Mouse (Mus musculus): ENCODE results near the gene Cacna1e. TPM values are rescaled to one million over a fixed set of nuclear protein-coding genes. Genes with fewer than 3 reads are reported as not detected.

Gene Cacna1e
- polyA plus RNA-seq, 1 experiment from 2014 or later: 7.8 TPM

DNA sequence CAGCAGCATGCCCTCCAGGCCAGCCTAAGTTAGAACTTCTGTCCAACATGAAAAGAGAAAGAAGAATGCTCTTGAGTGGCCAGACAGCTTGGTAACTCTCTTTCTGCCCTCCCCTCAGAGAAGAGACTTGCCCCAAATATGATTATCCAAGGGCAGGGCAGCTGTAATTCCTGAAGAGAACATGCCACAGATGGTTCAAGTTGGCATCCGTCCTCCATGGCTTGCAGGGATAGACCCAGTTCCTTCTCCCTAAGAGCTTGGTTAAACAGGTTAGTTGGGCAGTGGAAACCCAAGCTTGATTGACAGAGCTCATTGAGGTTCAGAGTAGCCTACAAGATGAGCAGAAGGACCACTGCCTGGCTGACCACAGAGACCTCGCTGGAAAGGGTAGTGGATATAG, 85.5 kb downstream of the Cacna1e start:
- Histone ChIP-seq H3K9me3 (no peaks in the 10 kb centered on the region), H3K4me3 (no peak overlapping the region), H3K4me1 (replicated peaks) (no peaks in the 10 kb centered on the region), H3K9ac (no peak overlapping the region), H3K4me2 (no peak overlapping the region), H3K36me3 (no peaks in the 10 kb centered on the region), H3K27me3 (0 out of 2 replicates have a peak, but pooled peaks cover 5% of the 10 kb centered on the region), H3K27ac (no peak overlapping the region)
- WGBS: 74% methylated on average over 2 of the region's 2 CpGs
- no peak for ATAC-seq (ENCODE audit: low FRiP score)

DNA sequence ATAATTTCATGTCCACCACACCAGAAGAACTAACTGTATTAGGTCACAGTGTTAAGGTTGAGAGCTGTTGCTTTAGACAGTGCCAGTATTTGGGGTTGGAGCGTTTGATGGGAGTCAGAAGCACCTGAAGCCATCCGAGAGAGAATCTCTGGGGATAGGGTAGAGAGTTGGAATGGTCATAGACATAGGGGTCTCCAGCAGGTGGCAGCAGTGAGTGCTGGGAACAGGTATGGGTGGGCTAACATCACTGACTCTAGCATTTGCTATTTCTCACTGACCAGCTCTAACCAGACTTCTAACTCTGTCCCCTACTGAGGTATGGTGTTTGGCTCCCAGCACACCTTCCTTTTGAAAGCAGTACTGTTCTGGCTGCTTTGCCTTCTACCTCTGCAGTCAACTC, 87.6 kb downstream of the Cacna1e start:
- no peak for ATAC-seq (ENCODE audit: low FRiP score)
- H3K36me3 ChIP-seq: no peaks in the 10 kb centered on the region
- H3K27me3 ChIP-seq: peaks cover 7% of the 10 kb centered on the region; the same call in 1 of the 2 replicates
- no peak overlapping the region for H3K4me3 ChIP-seq
- H3K9me3 ChIP-seq: no peaks in the 10 kb centered on the region
- 65% methylated on average over 2 of the region's 2 CpGs for WGBS
- no peak overlapping the region for H3K4me2 ChIP-seq
- H3K4me1 ChIP-seq (replicated peaks): peaks cover 4% of the 10 kb centered on the region; the same call in 1 of the 2 replicates
- H3K9ac ChIP-seq: no peak overlapping the region
- no peak overlapping the region for H3K27ac ChIP-seq

DNA sequence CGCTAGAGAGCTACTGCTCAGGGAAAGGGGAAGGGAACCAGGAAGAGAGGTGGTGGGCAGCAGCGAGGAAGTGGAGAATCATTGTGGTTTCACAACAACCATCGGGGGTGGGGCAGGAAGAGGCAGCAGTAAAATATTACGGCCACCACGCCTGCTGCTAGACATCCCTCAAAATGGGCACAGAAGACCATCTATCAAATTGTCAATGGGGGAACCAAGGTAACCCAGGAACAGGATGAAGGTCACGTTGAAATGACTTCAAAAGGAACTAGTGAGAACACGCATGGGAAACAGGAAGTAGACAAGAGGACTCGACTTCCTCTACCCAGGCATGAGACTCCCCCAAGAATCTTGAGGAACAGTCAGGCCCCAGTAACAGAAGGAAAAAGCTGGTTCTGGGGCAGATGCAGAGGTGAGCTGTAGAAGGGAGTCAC, 89.8 kb downstream of the Cacna1e start:
- no peak overlapping the region for H3K4me3 ChIP-seq
- H3K27ac ChIP-seq: no peak overlapping the region
- 87% methylated on average over 8 of the region's 8 CpGs for WGBS
- no peaks in the 10 kb centered on the region for H3K36me3 ChIP-seq
- H3K27me3 ChIP-seq: peaks cover 7% of the 10 kb centered on the region; the same call in 1 of the 2 replicates
- no peak overlapping the region for H3K9ac ChIP-seq
- no peaks in the 10 kb centered on the region for H3K9me3 ChIP-seq
- H3K4me1 ChIP-seq (replicated peaks): peaks cover 17% of the 10 kb centered on the region; the same call in 1 of the 2 replicates
- no peak overlapping the region for H3K4me2 ChIP-seq
- no peak for ATAC-seq (ENCODE audit: low FRiP score)

DNA sequence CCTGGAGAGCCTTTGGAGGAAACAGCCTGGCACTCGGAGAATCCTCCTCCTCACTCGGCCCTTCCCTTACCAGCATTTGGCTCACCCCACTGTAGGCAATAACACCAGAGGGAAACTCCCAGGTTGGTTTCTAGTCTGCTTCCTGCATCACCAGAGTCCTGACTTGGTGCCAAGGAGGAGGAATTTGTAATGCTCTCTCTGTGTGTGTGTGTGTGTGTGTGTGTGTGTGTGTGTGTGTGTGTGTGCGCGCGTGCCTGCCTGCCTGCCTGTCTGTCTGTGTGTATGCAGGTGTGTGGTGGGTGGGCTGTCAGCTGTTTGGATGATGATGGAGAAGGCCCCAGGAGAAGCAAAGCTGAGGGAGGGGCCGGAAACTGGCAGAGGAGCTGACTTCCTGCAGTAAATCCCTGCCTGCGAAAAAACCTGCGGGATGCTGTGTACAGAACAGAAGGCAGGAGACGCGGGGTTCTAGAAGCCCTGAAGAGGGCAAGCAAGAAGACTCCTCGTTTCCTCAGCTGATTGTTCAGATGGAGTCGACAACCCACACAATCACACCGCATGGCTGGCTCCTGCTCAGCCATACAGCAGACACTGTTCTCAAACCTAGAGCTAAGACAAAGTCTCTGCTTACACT, 92.6 kb downstream of the Cacna1e start:
- Histone ChIP-seq H3K36me3 (no peaks in the 10 kb centered on the region), H3K27ac (no peak overlapping the region; the same call in 1 of the 2 replicates), H3K27me3 (peaks cover 2% of the 10 kb centered on the region; the same call in 1 of the 2 replicates), H3K9me3 (no peaks in the 10 kb centered on the region), H3K4me3 (no peak overlapping the region), H3K9ac (no peak overlapping the region), H3K4me2 (no peak overlapping the region), H3K4me1 (replicated peaks) (peaks cover 24% of the 10 kb centered on the region; the same call in 1 of the 2 replicates)
- WGBS: 73% methylated on average over 13 of the region's 13 CpGs
- ATAC-seq (ENCODE audit: low FRiP score): no peak

DNA sequence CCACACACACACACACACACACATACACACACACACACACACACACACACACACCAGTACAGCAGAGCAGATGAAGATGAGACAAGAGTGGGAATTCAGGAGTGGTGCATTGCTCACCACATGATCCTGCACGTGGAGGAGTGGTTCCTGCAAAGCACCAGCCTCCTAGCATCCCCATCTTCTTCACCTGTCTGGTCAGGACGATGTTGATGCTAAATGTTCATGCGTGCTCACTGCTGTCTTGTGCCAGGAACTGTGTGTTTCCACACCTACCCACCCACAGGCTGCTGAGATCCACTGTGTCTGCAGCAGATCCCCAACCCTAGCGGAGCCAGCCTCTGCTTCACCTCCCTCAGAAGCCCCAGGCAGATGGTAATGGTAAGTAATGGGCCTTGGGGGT, 95.8 kb downstream of the Cacna1e start:
- no peak overlapping the region for H3K4me3 ChIP-seq
- H3K27ac ChIP-seq: no peak overlapping the region
- no peaks in the 10 kb centered on the region for H3K9me3 ChIP-seq
- H3K36me3 ChIP-seq: no peaks in the 10 kb centered on the region
- ATAC-seq (ENCODE audit: low FRiP score): no peak
- 83% methylated on average over 4 of the region's 4 CpGs for WGBS
- H3K27me3 ChIP-seq: peaks cover 18% of the 10 kb centered on the region
- H3K9ac ChIP-seq: no peak overlapping the region
- peaks cover 38% of the 10 kb centered on the region for H3K4me1 ChIP-seq (replicated peaks)
- no peak overlapping the region for H3K4me2 ChIP-seq

DNA sequence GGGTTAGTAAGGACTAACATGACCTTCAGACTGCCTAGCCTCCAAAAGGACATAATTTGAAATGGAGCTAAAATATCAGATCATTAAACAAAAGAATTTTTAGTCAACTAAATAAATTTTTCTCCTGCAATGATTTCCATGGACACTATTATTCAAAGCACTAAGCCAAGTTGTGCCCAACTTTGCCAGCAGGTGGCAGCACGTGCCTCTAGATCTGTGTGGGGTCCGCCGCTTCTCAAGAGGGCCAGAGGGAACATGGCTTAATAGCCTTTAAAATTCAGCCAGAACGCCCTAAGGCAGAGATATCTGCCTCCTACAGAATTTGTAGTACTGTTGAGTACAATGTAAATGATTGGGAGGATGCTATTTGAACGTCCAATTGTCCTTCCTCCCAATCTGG, 96.2 kb downstream of the Cacna1e start:
- peaks cover 22% of the 10 kb centered on the region for H3K27me3 ChIP-seq
- no peak overlapping the region for H3K4me3 ChIP-seq
- H3K4me2 ChIP-seq: no peak overlapping the region
- H3K36me3 ChIP-seq: no peaks in the 10 kb centered on the region
- WGBS: 3% methylated on average over 5 of the region's 5 CpGs
- ATAC-seq (ENCODE audit: low FRiP score): peak; percentile 47; the same call in 1 of the 2 replicates
- peaks cover 38% of the 10 kb centered on the region for H3K4me1 ChIP-seq (replicated peaks)
- no peak overlapping the region for H3K27ac ChIP-seq
- H3K9me3 ChIP-seq: no peaks in the 10 kb centered on the region
- no peak overlapping the region for H3K9ac ChIP-seq

DNA sequence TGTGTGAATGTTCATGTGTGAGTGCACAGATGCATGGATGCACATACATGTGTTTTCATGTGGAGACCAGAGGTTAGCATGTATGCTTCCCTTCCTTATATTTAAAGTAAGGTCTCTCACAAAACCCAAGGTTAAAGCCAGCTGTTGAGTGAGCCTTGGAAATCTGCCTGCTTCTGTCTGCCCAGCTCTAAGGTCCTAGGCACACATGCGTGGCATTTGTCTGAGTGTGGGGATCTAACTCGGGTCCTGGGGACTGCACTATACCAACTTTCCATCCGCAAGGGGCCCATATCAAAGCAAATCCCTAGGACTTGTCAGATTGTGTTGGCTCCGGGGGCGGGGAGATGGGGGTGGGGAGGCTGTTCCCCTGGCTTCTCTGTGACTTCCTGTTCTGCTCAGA, 96.9 kb downstream of the Cacna1e start:
- no peak overlapping the region for H3K4me3 ChIP-seq
- ATAC-seq (ENCODE audit: low FRiP score): no peak
- H3K4me1 ChIP-seq (replicated peaks): peaks cover 38% of the 10 kb centered on the region
- H3K27me3 ChIP-seq: peaks cover 27% of the 10 kb centered on the region
- H3K9me3 ChIP-seq: no peaks in the 10 kb centered on the region
- no peak overlapping the region for H3K27ac ChIP-seq
- H3K4me2 ChIP-seq: no peak overlapping the region
- 63% methylated on average over 5 of the region's 5 CpGs for WGBS
- no peak overlapping the region for H3K9ac ChIP-seq
- no peaks in the 10 kb centered on the region for H3K36me3 ChIP-seq

DNA sequence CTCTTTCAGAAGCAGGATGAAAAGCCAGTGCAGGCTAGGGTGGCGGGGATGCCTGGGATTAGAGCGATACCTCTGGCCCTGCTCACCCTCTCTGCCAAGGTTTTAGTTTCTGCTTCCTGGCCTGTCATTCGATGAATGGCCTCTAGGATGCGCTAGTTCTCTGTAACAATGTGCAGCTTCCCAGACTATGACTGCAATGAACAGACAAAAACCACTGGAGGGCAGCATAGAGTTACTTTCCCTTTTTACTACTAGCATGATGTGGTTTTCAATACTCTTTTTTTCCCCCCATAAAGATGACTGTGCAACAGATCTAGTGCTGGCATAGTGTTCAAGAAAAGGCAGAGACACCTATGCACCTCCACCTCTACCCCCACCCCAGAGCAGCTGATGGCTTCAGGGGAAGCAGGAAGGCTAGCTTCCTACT, 98.0 kb downstream of the Cacna1e start:
- Histone ChIP-seq H3K27me3 (peaks cover 25% of the 10 kb centered on the region), H3K36me3 (no peaks in the 10 kb centered on the region), H3K4me3 (no peak overlapping the region), H3K4me2 (no peak overlapping the region), H3K9ac (no peak overlapping the region), H3K27ac (no peak overlapping the region), H3K4me1 (replicated peaks) (peaks cover 30% of the 10 kb centered on the region), H3K9me3 (no peaks in the 10 kb centered on the region)
- ATAC-seq (ENCODE audit: low FRiP score): peak; percentile 52
- WGBS: 9% methylated on average over 4 of the region's 4 CpGs

DNA sequence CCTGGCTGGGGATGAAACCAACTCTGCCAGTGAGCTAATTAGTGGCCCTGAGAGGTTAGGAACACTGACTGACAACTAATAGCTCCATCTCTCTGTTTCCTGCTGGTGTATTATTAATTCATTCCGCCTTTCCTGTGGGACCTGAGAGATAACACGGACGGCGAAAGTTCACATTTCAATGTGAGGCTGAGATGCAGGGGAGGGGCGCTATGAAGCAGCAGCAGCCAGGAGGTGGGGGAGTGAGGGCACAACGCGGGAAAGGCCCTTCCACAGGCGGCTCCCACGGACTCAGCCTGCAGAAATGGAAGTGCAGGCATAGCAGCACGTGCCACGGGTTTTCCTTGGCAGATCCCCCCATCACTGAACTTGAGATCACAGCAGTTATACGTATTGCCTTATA, 99.4 kb downstream of the Cacna1e start:
- WGBS: 28% methylated on average over 12 of the region's 12 CpGs
- H3K27ac ChIP-seq: no peak overlapping the region
- H3K36me3 ChIP-seq: no peaks in the 10 kb centered on the region
- H3K9me3 ChIP-seq: no peaks in the 10 kb centered on the region
- H3K4me2 ChIP-seq: no peak overlapping the region
- ATAC-seq (ENCODE audit: low FRiP score): no peak
- H3K9ac ChIP-seq: no peak overlapping the region
- peaks cover 22% of the 10 kb centered on the region for H3K4me1 ChIP-seq (replicated peaks)
- peaks cover 25% of the 10 kb centered on the region for H3K27me3 ChIP-seq
- no peak overlapping the region for H3K4me3 ChIP-seq

DNA sequence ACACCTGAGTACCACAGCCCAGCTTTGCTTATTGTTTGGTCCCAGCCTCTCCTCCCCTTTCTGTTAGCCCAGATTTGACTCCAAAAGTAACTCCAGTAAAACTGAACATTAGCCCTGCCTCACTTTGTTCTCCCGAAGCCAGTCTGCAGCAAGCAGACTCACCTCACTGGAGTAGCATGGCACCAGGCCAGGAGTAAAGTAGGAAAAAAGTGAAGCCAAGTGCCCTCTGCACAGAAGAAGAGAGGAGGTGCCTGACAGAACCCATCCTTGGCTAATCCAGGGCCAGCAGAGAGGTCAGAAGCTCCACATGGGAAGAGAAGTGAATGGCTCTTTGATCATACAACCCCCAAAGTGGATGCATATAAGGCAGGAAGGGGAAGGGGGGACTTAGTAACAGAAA, 100.8 kb downstream of the Cacna1e start:
- no peaks in the 10 kb centered on the region for H3K36me3 ChIP-seq
- peaks cover 18% of the 10 kb centered on the region for H3K4me1 ChIP-seq (replicated peaks)
- H3K4me2 ChIP-seq: no peak overlapping the region
- no peak overlapping the region for H3K27ac ChIP-seq
- WGBS: 81% methylated on average over 1 of the region's 1 CpGs
- peaks cover 25% of the 10 kb centered on the region for H3K27me3 ChIP-seq
- no peak overlapping the region for H3K4me3 ChIP-seq
- H3K9me3 ChIP-seq: no peaks in the 10 kb centered on the region
- no peak overlapping the region for H3K9ac ChIP-seq
- no peak for ATAC-seq (ENCODE audit: low FRiP score)

DNA sequence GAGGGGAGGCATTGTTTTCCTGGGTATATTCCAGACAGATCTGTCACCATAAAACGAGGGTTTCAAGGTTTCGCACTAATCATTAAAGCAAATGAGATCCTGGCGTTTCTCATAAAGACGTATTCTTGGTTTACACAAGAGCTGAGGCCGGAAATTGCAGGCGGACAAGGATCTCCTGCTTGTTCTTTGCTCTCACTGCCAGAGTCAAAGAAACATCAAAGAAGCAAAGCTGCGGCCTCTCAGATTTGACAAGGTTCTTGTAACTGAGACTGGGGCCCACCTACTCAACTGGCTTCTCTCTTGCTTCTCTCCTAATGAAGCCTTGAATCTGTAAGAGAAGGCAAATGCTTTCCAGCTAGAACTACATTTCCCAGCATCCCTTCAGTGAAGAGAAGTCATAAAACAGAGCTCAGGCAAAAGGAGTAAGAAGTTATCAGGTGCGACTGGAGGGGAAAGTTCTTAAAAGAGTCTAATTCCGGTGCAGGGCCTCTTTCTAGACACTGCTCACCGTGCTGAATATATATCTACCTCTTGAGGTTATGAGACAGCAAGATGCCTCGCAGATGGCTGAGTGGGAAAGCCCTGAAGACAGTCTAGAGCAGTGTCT, 104.3 kb downstream of the Cacna1e start:
- H3K4me3 ChIP-seq: no peak overlapping the region
- no peaks in the 10 kb centered on the region for H3K36me3 ChIP-seq
- peaks cover 9% of the 10 kb centered on the region for H3K4me1 ChIP-seq (replicated peaks)
- peaks cover 17% of the 10 kb centered on the region; the same call in 1 of the 2 replicates for H3K27me3 ChIP-seq
- 79% methylated on average over 11 of the region's 11 CpGs for WGBS
- no peak for ATAC-seq (ENCODE audit: low FRiP score)
- no peak overlapping the region for H3K9ac ChIP-seq
- H3K9me3 ChIP-seq: no peaks in the 10 kb centered on the region
- no peak overlapping the region for H3K4me2 ChIP-seq
- H3K27ac ChIP-seq: no peak overlapping the region

DNA sequence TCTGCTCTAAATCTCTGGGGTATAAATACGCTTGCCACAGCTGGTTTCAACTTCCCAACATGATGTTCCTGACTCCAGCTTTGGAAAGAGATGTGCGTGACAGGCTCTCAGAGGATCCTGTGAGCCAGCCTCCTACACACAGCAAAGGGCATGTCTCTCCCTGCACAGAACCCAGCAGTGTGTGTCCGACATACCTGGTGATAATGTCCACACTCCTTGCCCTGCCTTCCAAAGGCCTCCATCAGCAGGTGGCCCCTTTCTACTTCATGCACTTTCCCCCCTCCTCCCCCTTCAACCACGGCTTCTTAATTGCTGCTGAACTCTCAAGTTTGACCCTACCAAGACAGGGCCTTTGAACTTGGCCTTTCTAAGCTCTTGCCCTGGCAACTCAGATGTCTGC, 108.0 kb downstream of the Cacna1e start:
- Histone ChIP-seq H3K4me2 (no peak overlapping the region), H3K9me3 (no peaks in the 10 kb centered on the region), H3K27me3 (no peaks in the 10 kb centered on the region), H3K4me1 (replicated peaks) (no peaks in the 10 kb centered on the region), H3K9ac (no peak overlapping the region), H3K4me3 (no peak overlapping the region), H3K27ac (no peak overlapping the region), H3K36me3 (no peaks in the 10 kb centered on the region)
- no peak for ATAC-seq (ENCODE audit: low FRiP score)
- WGBS: 71% methylated on average over 4 of the region's 4 CpGs

DNA sequence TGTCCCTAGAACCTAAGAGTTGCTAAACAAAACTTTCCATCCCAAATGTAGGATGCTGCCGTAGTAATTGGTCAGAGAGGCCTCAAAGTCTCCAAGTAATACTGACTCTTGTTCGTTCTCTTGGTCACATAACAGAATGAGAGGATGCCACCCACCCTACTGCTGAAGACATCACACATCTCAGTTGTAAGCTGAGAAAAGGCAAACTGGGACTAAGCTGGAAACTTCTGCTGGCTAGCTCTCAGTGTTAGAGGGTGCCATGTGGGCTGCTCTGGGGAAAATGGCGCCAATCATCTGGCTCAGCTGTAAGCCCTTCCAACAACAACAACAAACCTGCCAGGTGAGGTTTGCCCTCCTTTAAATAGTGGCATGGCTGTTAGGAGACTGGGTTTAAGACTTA, 109.8 kb downstream of the Cacna1e start:
- Histone ChIP-seq H3K4me2 (no peak overlapping the region), H3K27ac (no peak overlapping the region), H3K4me3 (no peak overlapping the region), H3K4me1 (replicated peaks) (no peaks in the 10 kb centered on the region), H3K9me3 (no peaks in the 10 kb centered on the region), H3K9ac (no peak overlapping the region), H3K36me3 (no peaks in the 10 kb centered on the region), H3K27me3 (no peaks in the 10 kb centered on the region)
- ATAC-seq (ENCODE audit: low FRiP score): no peak
- WGBS: 92% methylated on average over 3 of the region's 3 CpGs
